Mouse (Mus musculus): ENCODE measurements around the gene Lmntd1. TPM values are rescaled to one million over a fixed set of nuclear protein-coding genes. Genes with fewer than 3 reads are reported as not detected.

The Lmntd1 gene
- polyA plus RNA-seq, 1 experiment from 2014 or later: 1.6 TPM

DNA sequence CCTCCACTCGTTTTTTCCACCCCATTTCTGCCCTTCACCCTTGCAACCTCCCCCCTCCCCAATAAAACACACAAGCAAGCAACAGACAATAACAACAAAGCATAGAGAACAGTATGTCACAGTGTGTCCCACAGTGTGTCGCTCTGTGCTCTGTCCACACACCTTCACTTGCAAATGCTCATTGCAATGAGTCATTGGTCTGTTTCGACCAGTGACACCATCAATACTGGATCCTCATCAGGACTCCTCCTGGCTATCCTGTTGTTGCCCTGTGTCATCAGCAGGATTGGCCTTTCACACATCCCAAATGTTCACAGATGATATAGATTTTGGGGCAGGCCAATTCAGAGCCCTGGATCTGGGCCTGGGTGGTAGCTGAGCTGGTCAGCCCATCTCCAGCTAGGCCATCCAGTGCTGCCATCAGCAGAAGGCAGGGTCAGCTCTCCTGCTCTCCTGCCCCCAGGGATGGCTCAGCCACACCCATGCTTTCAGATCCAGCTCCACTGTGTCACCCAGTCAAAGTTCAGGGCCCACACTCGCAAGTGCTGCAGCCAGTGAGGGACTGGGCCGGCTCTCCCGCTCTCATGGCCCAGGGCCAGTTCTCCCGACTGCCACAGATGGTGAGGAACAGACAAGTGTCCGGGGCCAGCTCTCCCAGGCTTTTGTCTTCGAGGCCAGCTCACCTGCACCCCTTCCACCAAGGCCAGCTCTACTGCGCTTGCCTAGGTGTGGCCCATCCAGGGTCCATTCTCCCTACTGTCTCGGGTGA lies 267.1 kb downstream of the Lmntd1 start:
- H3K9ac ChIP-seq (replicated peaks; ENCODE audit: low read length): no peak overlapping the region
- no peaks in the 10 kb centered on the region for H3K36me3 ChIP-seq (ENCODE audit: insufficient read depth, low read length)
- H3K27me3 ChIP-seq (ENCODE audit: insufficient read depth, low read length): no peaks in the 10 kb centered on the region
- H3K4me3 ChIP-seq (ENCODE audit: low read length): no peak overlapping the region
- ATAC-seq (ENCODE audit: low FRiP score, low TSS enrichment): 0 out of 2 replicates have a peak, but pooled peaks have one; percentile 5
- H3K4me1 ChIP-seq (ENCODE audit: insufficient read depth, low read length): no peaks in the 10 kb centered on the region
- no peak overlapping the region for H3K27ac ChIP-seq (ENCODE audit: low read length)
- no peak overlapping the region for H3K4me2 ChIP-seq (replicated peaks; ENCODE audit: low read depth, low read length)
- WGBS: 76% methylated on average over 11 of the region's 11 CpGs
- H3K9me3 ChIP-seq (ENCODE audit: low read length): no peaks in the 10 kb centered on the region

DNA sequence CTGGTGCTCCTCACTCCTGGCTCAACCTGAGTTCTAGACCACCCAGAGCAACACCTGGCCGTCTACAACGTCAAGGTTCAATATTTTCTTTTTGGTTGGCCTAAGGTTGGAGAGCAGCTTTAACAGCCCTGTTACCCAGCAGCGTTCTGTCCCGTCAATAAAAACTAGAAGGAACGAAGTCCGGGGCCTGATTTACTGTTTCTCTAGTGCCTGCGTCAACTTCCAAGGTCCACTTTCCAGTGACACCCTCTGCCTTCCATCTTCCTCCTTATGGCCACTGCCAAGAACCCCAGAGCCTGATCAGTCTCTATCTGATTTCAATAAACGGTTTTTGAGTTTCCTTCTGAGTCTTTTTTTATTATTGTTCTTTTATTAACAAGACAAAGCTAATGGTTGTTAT lies 267.8 kb downstream of the Lmntd1 start:
- Histone ChIP-seq H3K27ac (ENCODE audit: low read length) (no peak overlapping the region), H3K27me3 (ENCODE audit: insufficient read depth, low read length) (no peaks in the 10 kb centered on the region), H3K4me3 (ENCODE audit: low read length) (no peak overlapping the region), H3K9me3 (ENCODE audit: low read length) (no peaks in the 10 kb centered on the region), H3K36me3 (ENCODE audit: insufficient read depth, low read length) (no peaks in the 10 kb centered on the region), H3K4me1 (ENCODE audit: insufficient read depth, low read length) (no peaks in the 10 kb centered on the region), H3K9ac (replicated peaks; ENCODE audit: low read length) (no peak overlapping the region), H3K4me2 (replicated peaks; ENCODE audit: low read depth, low read length) (no peak overlapping the region)
- 64% methylated on average over 8 of the region's 8 CpGs for WGBS
- ATAC-seq (ENCODE audit: low FRiP score, low TSS enrichment): no peak

DNA sequence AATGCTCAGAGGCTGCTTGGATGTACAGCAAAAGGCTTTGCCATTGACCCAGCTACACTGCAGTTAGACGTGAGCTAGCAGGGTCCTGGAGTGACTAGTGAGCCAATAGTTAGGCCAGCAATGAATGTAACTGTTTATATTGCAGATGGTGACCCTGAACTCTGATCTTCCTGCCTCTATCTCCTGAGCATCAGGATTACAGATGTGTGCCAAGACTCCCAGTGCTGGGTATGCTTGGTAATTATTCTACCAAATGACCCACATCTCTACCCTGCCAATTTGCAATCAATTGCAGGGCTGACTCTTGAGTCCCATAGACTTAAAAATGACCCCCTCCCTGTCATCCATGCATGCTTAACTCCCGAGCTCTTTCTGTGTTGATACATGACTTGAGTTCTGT lies 269.4 kb downstream of the Lmntd1 start:
- Histone ChIP-seq H3K27ac (ENCODE audit: low read length) (no peak overlapping the region), H3K4me1 (ENCODE audit: insufficient read depth, low read length) (peaks cover 5% of the 10 kb centered on the region; the same call in 1 of the 2 replicates), H3K9ac (replicated peaks; ENCODE audit: low read length) (no peak overlapping the region), H3K9me3 (ENCODE audit: low read length) (no peaks in the 10 kb centered on the region), H3K4me2 (replicated peaks; ENCODE audit: low read depth, low read length) (no peak overlapping the region), H3K27me3 (ENCODE audit: insufficient read depth, low read length) (no peaks in the 10 kb centered on the region), H3K36me3 (ENCODE audit: insufficient read depth, low read length) (no peaks in the 10 kb centered on the region), H3K4me3 (ENCODE audit: low read length) (no peak overlapping the region)
- 63% methylated on average over 2 of the region's 2 CpGs for WGBS
- no peak for ATAC-seq (ENCODE audit: low FRiP score, low TSS enrichment)

DNA sequence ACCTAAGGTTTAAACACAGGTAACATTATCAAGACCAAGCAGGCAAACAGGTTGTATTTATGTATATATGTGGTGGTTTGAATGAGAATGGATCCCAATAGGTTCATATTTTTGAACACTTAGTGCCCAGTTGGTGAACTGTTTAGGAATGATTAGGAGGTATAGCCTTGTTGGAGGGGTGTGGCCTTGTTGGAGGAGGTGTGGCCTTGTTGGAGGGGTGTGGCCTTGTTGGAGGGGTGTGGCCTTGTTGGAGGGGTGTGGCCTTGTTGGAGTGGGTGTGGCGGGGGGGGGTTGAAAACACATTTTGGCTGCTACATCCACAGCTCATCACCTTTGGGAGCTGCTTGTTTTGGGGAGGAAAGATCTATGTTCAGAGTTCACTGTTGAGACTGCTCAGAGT lies 270.7 kb downstream of the Lmntd1 start:
- no peak overlapping the region for H3K9ac ChIP-seq (replicated peaks; ENCODE audit: low read length)
- no peak for ATAC-seq (ENCODE audit: low FRiP score, low TSS enrichment)
- H3K4me1 ChIP-seq (ENCODE audit: insufficient read depth, low read length): peaks cover 9% of the 10 kb centered on the region
- no peak overlapping the region for H3K27ac ChIP-seq (ENCODE audit: low read length)
- H3K4me2 ChIP-seq (replicated peaks; ENCODE audit: low read depth, low read length): no peak overlapping the region
- H3K9me3 ChIP-seq (ENCODE audit: low read length): no peaks in the 10 kb centered on the region
- H3K27me3 ChIP-seq (ENCODE audit: insufficient read depth, low read length): no peaks in the 10 kb centered on the region
- no peak overlapping the region for H3K4me3 ChIP-seq (ENCODE audit: low read length)
- WGBS: 83% methylated on average over 1 of the region's 1 CpGs
- no peaks in the 10 kb centered on the region for H3K36me3 ChIP-seq (ENCODE audit: insufficient read depth, low read length)

DNA sequence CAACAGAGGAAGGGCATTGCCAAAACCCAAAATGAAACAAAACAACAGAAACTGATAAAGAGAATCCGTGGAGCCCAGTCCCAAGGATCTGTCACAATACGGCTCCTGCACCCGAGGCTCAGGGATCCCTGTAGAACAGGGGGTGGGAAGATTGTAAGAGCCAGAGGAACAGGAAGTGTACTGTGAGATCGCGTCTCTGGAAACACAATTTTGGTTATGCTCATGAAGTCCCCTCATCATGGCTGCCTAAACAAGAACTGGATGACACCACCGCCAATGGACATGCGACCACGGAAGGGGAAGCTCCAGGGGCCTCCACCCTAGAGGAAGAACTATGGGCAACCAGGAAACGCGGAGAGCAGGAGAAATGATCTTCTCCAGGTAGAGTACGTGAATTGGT lies 271.3 kb downstream of the Lmntd1 start:
- no peak for ATAC-seq (ENCODE audit: low FRiP score, low TSS enrichment)
- no peak overlapping the region for H3K4me3 ChIP-seq (ENCODE audit: low read length)
- no peaks in the 10 kb centered on the region for H3K9me3 ChIP-seq (ENCODE audit: low read length)
- H3K4me1 ChIP-seq (ENCODE audit: insufficient read depth, low read length): peaks cover 12% of the 10 kb centered on the region
- whole genome bisulfite sequencing: 81% methylated on average over 11 of the region's 11 CpGs
- H3K4me2 ChIP-seq (replicated peaks; ENCODE audit: low read depth, low read length): no peak overlapping the region
- H3K9ac ChIP-seq (replicated peaks; ENCODE audit: low read length): no peak overlapping the region
- no peaks in the 10 kb centered on the region for H3K27me3 ChIP-seq (ENCODE audit: insufficient read depth, low read length)
- no peaks in the 10 kb centered on the region for H3K36me3 ChIP-seq (ENCODE audit: insufficient read depth, low read length)
- H3K27ac ChIP-seq (ENCODE audit: low read length): no peak overlapping the region

DNA sequence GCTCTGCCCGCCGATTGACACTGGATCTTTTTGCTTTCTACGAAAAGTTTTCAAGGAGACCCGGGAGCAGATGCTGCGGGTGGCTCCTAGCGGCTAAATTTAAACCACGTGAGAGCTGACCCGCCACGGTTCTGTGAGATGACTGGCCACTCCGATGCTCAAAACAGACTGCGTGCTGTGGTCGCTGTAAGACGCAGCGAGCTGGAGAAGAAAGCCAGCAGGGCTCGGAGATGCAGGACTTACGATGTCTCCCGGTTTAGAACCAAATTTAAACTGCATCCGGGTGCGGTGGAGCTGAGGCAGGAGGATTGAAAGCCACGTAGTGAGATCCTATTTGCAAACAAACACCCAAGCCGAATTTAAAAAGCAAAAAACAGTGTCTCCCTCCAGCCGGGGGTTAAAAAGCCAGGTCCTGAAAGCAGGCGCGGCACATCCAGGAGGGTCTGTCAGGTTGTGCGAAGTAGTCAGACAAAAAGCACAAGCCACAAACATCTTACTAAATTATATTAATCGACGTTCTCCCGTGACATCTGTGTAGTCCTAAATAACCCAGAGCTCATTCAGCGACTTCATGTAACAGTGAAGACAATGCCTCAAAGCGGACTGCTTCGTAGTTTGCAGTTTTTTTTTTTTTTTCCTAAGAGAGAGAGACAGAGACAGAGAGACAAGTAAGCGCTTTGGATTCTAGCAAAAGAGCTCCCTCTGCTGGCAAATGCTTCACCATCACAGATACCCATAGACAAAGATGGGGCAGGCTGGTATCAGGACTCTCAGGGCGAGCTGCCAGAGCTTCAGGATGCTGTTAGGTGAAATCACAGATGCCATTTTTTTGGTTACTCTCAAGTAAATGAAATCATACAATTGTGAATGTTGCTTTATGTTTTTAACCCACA lies 272.6 kb downstream of the Lmntd1 start:
- Histone ChIP-seq H3K9me3 (ENCODE audit: low read length) (no peaks in the 10 kb centered on the region), H3K36me3 (ENCODE audit: insufficient read depth, low read length) (no peaks in the 10 kb centered on the region), H3K27ac (ENCODE audit: low read length) (peak overlapping the region; percentile 88), H3K9ac (replicated peaks; ENCODE audit: low read length) (peak overlapping the region; percentile 71), H3K4me2 (replicated peaks; ENCODE audit: low read depth, low read length) (peak overlapping the region; percentile 98), H3K27me3 (ENCODE audit: insufficient read depth, low read length) (no peaks in the 10 kb centered on the region), H3K4me3 (ENCODE audit: low read length) (peak overlapping the region; percentile 57), H3K4me1 (ENCODE audit: insufficient read depth, low read length) (peaks cover 12% of the 10 kb centered on the region)
- WGBS: under 1% methylated on average over 33 of the region's 33 CpGs
- ATAC-seq (ENCODE audit: low FRiP score, low TSS enrichment): peak; percentile 43

DNA sequence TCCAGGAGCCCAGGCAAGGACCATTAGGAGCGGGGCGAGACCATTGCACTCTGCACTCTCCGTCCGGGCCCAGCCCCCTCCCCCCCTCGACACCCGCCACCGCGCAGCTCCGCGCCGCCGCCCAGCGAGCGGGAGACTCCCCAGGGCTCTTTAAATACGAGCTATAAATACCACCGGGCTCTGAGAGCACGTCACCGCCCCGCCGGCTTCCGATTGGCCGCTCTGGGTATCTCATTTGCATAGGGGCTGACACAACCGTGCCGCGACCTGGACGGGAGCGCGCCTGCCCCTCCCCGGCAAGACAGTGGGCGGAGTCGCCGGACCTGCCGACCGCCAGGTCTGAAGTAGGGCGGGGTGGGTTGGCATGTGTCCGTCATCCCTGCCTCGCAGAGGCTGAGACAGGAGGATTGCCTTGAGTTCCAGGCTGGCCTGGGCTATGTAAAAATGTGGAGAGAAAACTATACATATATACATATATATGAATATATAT lies 273.4 kb downstream of the Lmntd1 start:
- ATAC-seq (ENCODE audit: low FRiP score, low TSS enrichment): peak; percentile 97
- Histone ChIP-seq H3K27ac (ENCODE audit: low read length) (peak overlapping the region; percentile 93), H3K9ac (replicated peaks; ENCODE audit: low read length) (peak overlapping the region; percentile 67), H3K36me3 (ENCODE audit: insufficient read depth, low read length) (no peaks in the 10 kb centered on the region), H3K9me3 (ENCODE audit: low read length) (no peaks in the 10 kb centered on the region), H3K27me3 (ENCODE audit: insufficient read depth, low read length) (no peaks in the 10 kb centered on the region), H3K4me1 (ENCODE audit: insufficient read depth, low read length) (peaks cover 12% of the 10 kb centered on the region), H3K4me2 (replicated peaks; ENCODE audit: low read depth, low read length) (peak overlapping the region; percentile 98), H3K4me3 (ENCODE audit: low read length) (peak overlapping the region; percentile 57)
- under 1% methylated on average over 37 of the region's 37 CpGs for WGBS

DNA sequence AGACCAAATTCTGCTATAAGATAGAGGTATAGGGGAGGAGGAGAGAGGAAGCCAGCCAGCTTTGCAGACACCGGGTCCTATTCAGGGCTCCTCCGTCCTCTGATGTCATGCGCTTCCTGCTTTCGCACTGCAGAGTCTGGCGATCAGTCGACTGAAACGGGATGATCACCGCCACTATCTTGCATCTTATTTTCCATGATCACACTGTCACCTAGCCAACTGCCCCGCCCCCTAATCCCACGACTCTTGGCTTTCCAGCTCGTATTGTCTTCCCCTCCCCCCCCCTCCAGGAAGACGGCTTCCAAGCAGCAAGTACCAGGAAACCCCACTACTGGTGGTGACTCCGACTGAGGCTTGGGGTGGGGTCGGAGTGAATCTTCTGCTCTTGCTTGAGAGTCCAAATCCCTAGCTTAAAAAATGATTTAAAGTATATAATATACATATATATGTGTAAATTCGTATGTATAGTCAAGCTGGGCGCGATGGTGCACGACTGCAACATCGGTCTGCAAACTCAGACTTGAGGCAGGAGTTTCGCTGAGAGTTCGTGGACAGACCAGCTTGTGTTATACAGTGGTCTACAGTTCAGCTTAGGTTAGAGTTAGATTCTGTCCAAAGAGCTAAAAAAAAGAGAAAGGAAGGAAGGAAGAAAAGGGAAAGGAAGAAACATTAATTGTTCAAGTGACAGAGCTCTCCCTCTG lies 274.0 kb downstream of the Lmntd1 start:
- WGBS: under 1% methylated on average over 21 of the region's 21 CpGs
- Histone ChIP-seq H3K27me3 (ENCODE audit: insufficient read depth, low read length) (no peaks in the 10 kb centered on the region), H3K4me3 (ENCODE audit: low read length) (peak overlapping the region; percentile 57), H3K9me3 (ENCODE audit: low read length) (no peaks in the 10 kb centered on the region), H3K4me1 (ENCODE audit: insufficient read depth, low read length) (peaks cover 12% of the 10 kb centered on the region), H3K27ac (ENCODE audit: low read length) (peak overlapping the region; percentile 93), H3K36me3 (ENCODE audit: insufficient read depth, low read length) (no peaks in the 10 kb centered on the region), H3K4me2 (replicated peaks; ENCODE audit: low read depth, low read length) (peak overlapping the region; percentile 98), H3K9ac (replicated peaks; ENCODE audit: low read length) (peak overlapping the region; percentile 67)
- peak; percentile 40 for ATAC-seq (ENCODE audit: low FRiP score, low TSS enrichment)

DNA sequence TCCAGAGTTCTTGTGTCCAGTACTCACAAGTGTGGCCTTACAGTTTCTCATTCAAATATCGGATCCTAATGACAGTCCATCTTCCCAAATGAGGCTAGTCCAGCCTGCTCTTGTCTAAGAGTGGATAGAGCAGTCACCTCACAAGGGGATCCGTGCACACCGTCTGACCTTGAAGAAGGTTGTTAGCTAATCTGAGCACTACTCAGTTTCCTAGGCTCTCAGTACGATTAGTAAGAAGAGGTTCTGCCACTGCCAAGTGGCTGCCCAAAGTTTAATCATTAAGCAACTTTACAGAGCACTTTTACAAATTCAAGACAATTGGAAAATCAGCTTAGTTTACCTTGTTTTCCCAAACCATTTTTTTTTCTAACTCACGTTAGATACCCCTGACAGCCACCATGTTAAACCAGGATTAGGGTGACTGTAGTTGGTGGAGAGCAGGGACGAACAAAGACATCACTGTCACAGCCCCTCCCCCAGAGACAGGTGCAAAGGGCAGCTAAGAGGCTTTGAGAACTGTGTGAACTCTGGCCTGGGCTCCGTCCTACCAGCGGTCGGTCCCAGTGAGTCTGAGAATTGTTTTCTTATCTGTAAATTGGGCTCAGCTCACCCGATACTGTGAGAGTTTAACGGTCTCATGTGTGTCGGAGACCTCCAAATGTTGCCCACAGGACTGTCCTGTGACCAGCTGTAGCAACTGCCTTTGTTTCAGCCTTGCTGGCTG lies 275.4 kb downstream of the Lmntd1 start:
- ATAC-seq (ENCODE audit: low FRiP score, low TSS enrichment): no peak
- Histone ChIP-seq H3K4me2 (replicated peaks; ENCODE audit: low read depth, low read length) (no peak overlapping the region), H3K9ac (replicated peaks; ENCODE audit: low read length) (no peak overlapping the region)

More for the DNA sequence above, 275.4 kb downstream of the Lmntd1 start:
- no peaks in the 10 kb centered on the region for H3K27me3 ChIP-seq (ENCODE audit: insufficient read depth, low read length)
- H3K27ac ChIP-seq (ENCODE audit: low read length): peak overlapping the region; percentile 1; the same call in 1 of the 2 replicates
- WGBS: 45% methylated on average over 12 of the region's 12 CpGs
- H3K4me3 ChIP-seq (ENCODE audit: low read length): no peak overlapping the region
- H3K9me3 ChIP-seq (ENCODE audit: low read length): no peaks in the 10 kb centered on the region
- no peaks in the 10 kb centered on the region for H3K36me3 ChIP-seq (ENCODE audit: insufficient read depth, low read length)
- H3K4me1 ChIP-seq (ENCODE audit: insufficient read depth, low read length): peaks cover 12% of the 10 kb centered on the region

Data from kidney, embryonic 16.5 days (tissue).